Mouse (Mus musculus) embryonic facial prominence, embryonic 11.5 days (tissue): ENCODE measurements around the gene Olfr615. TPM values are rescaled to one million over a fixed set of nuclear protein-coding genes. Genes with fewer than 3 reads are reported as not detected.

Experiments used
- ATAC-seq: fragments of 200-750 bp; cut with Nextera tagmentation; replicated peaks from 2 replicates; pipeline ENCODE4 v1.8.0; 2017; ENCODE audit warnings: low read depth; ENCODE audit not compliant: insufficient number of reproducible peaks, low FRiP score, low TSS enrichment
- DNase-seq: peaks from one replicate; pipeline ENCODE4 v3.0.0-alpha.2; 2015; ENCODE audit warnings: low spot score
- H3K27ac ChIP-seq: fragments of 300-500 bp; sonication (generic); replicated peaks from 2 replicates; pipeline ENCODE4 v1.5.1; 2014; ENCODE audit warnings: mild to moderate bottlenecking, low read depth, low read length, control low read depth
- H3K27me3 ChIP-seq: fragments of 300-500 bp; sonication (generic); 2 replicates; pipeline ENCODE4 v1.6.1; 2014; ENCODE audit warnings: mild to moderate bottlenecking, low read length, moderate library complexity, mixed read lengths; ENCODE audit not compliant: control insufficient read depth, insufficient read depth
- H3K36me3 ChIP-seq: fragments of 300-500 bp; sonication (generic); replicated peaks from 2 replicates; pipeline ENCODE4 v1.6.1; 2014; ENCODE audit warnings: low read depth, mild to moderate bottlenecking, low read length, moderate library complexity, mixed read lengths; ENCODE audit not compliant: control insufficient read depth, insufficient read depth
- H3K4me1 ChIP-seq: fragments of 300-500 bp; sonication (generic); 2 replicates; pipeline ENCODE4 v1.6.1; 2014; ENCODE audit warnings: low read length, mixed read lengths; ENCODE audit not compliant: control insufficient read depth, insufficient read depth
- H3K4me2 ChIP-seq: fragments of 300-500 bp; sonication (generic); 2 replicates; pipeline ENCODE4 v1.6.1; 2014; ENCODE audit warnings: low read depth, mild to moderate bottlenecking, control low read depth, low read length, moderate library complexity
- H3K4me3 ChIP-seq: fragments of 300-500 bp; sonication (generic); 2 replicates; pipeline ENCODE4 v1.5.1; 2014; ENCODE audit warnings: low read depth, low read length, control low read depth
- H3K9ac ChIP-seq: fragments of 300-500 bp; sonication (generic); replicated peaks from 2 replicates; pipeline ENCODE4 v1.6.1; 2014; ENCODE audit warnings: mild to moderate bottlenecking, control low read depth, low read length
- H3K9me3 ChIP-seq: fragments of 300-500 bp; sonication (generic); replicated peaks from 2 replicates; pipeline ENCODE4 v1.6.1; 2016; ENCODE audit warnings: mild to moderate bottlenecking, low read length, inconsistent platforms, mixed read lengths; ENCODE audit not compliant: control insufficient read depth
- WGBS: fragments of 180-500 bp; shearing (Covaris S2); extraction: QIAGEN DNeasy Blood & Tissue Kit; methylation state at CpG from one replicate; pipeline ENCODE4 v1.1.7; 2014; 5-methylcytosine and 5-hydroxymethylcytosine counted together
- microRNA-seq: library from miRNA; unstranded; fragments of <30 nt; microRNA quantifications from one replicate; pipeline ENCODE4, GENCODE M21; 2016; ENCODE audit warnings: borderline number of aligned reads
- polyA plus RNA-seq: library from polyadenylated mRNA; unstranded; fragments of >200 nt; fragmentation: Nextera tagmentation; extraction: Ambion mirVana; gene quantifications from 2 replicates; pipeline ENCODE4 v1.2.1, GENCODE M21; 2014

Olfr615 gene
- polyA plus RNA-seq, 1 experiment from 2014 or later: not detected

DNA sequence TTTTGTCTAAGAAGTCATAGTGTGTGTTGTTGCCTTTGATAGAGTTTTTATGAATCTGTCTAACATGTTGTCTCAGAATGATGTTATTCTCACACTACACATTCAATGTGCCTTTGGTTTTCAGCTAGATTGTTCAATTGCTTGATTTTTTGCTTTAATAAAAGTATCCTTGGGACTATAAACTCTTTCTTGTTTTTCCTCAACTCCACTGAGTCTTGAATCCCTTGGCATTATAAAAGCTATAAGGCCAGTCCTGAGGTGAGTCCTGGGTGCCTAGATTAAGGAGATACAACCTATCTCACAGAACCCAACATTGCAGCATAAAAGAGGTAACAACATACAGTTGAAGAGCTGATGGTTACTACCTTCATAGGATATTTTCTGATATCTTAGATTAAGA is 44.4 kb downstream of the Olfr615 start, which contains the start of gene Olfr619:
Olfr619 (plus strand) TSS at position 301 of the 400 bp plus-strand sequence.
- Histone ChIP-seq H3K36me3 (no peaks in the 10 kb centered on the region), H3K4me1 (no peaks in the 10 kb centered on the region), H3K9ac (no peak within 1 kb of the TSS), H3K4me2 (no peak within 1 kb of the TSS), H3K9me3 (no peaks in the 10 kb centered on the region), H3K27me3 (no peaks in the 10 kb centered on the region), H3K4me3 (no peak within 1 kb of the TSS), H3K27ac (no peak within 1 kb of the TSS)
- DNase-seq (no peak), ATAC-seq (no peak)

DNA sequence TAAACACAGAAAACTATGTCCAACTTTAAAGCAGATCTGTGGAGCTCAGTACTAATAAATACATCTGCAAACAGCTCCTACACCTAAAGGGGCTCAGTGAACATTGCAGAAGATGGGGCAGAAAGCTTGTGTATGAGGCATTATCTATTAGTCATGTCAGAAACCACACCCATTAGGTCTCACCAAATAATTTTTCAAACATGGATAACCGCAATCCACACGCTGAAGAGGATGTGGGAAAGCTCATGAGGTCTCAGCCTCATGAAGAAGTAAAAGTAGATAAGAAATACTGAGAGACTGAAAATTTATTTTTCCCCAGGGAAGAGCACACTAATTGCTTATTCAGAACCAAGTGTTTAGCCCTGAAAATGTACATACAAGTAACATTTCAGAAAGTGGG is 51.5 kb downstream of the Olfr615 start:
- Histone ChIP-seq H3K9ac (no peak overlapping the region), H3K4me3 (no peak overlapping the region), H3K9me3 (no peaks in the 10 kb centered on the region), H3K27ac (no peak overlapping the region), H3K36me3 (no peaks in the 10 kb centered on the region), H3K4me2 (no peak overlapping the region), H3K4me1 (no peaks in the 10 kb centered on the region), H3K27me3 (no peaks in the 10 kb centered on the region)
- DNase-seq (no peak), ATAC-seq (no peak)
- WGBS: 88% methylated on average over 2 of the region's 2 CpGs

DNA sequence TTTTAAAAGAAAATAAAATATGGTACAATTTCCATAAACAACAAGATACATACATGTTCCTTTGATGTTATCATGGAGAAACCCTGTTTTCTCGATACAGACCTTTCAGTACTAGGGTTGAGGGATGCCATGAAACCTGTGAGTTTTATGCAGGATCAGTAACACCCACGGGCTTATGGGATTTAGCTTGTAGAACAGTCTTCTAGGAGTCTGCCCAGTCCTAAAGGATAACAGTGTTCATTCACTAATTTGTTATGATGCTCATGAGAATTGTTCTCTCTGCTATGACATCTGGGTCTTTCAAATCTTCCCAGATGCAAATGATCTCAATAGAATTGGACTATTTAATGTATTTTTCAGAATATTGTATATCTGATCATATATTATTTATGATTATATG is 56.6 kb downstream of the Olfr615 start, which contains the start of gene Olfr620:
Olfr620 (minus strand) TSS at position 101 of the 400 bp plus-strand sequence.
- no peaks in the 10 kb centered on the region for H3K9me3 ChIP-seq
- no peak within 1 kb of the TSS for H3K4me3 ChIP-seq
- H3K27me3 ChIP-seq: no peaks in the 10 kb centered on the region
- no peak within 1 kb of the TSS for H3K4me2 ChIP-seq
- no peak within 1 kb of the TSS for H3K9ac ChIP-seq
- 80% methylated on average over 2 of the region's 2 CpGs for WGBS
- DNase-seq: no peak
- no peak for ATAC-seq
- H3K4me1 ChIP-seq: no peaks in the 10 kb centered on the region
- no peaks in the 10 kb centered on the region for H3K36me3 ChIP-seq
- H3K27ac ChIP-seq: no peak within 1 kb of the TSS

Small RNAs within 50 kb of the gene (microRNA-seq; reads per million reads assigned to microRNA genes)
- gene Gm26506: not detected

Other genes starting within 250 kb of the Olfr615 start
- gene Olfr597, start 239.8 kb upstream of the Olfr615 start, polyA plus RNA-seq: not detected in 2 replicates
- gene Olfr598, start 232.5 kb upstream of the Olfr615 start, polyA plus RNA-seq: not detected in 2 replicates
- gene Olfr599, start 220.2 kb upstream of the Olfr615 start, polyA plus RNA-seq: not detected in 2 replicates
- not detected in 2 replicates for gene Olfr600, start 206.4 kb upstream of the Olfr615 start, polyA plus RNA-seq
- not detected in 2 replicates for gene Olfr601, start 193.4 kb upstream of the Olfr615 start, polyA plus RNA-seq
- gene Olfr603, start 169.9 kb upstream of the Olfr615 start, polyA plus RNA-seq: not detected in 2 replicates
- not detected in 2 replicates for gene Usp17lc, start 141.0 kb upstream of the Olfr615 start, polyA plus RNA-seq
- gene Olfr605, start 110.6 kb upstream of the Olfr615 start, polyA plus RNA-seq: not detected in 2 replicates
- gene Olfr606, start 107.0 kb upstream of the Olfr615 start, polyA plus RNA-seq: not detected in 2 replicates
- gene Olfr607, start 91.9 kb upstream of the Olfr615 start, polyA plus RNA-seq: not detected in 2 replicates
- gene Olfr608, start 86.2 kb upstream of the Olfr615 start, polyA plus RNA-seq: not detected in 2 replicates
- not detected in 2 replicates for gene Olfr609, start 58.0 kb upstream of the Olfr615 start, polyA plus RNA-seq
- gene Olfr610, start 44.0 kb upstream of the Olfr615 start, polyA plus RNA-seq: not detected in 2 replicates
- not detected in 2 replicates for gene Olfr611, start 35.2 kb upstream of the Olfr615 start, polyA plus RNA-seq
- not detected in 2 replicates for gene Olfr612, start 13.4 kb upstream of the Olfr615 start, polyA plus RNA-seq
- not detected in 2 replicates for gene Olfr613, start 8.0 kb upstream of the Olfr615 start, polyA plus RNA-seq
- gene Olfr616, start 13.1 kb downstream of the Olfr615 start, polyA plus RNA-seq: not detected in 2 replicates
- not detected in 2 replicates for gene Olfr617, start 17.0 kb downstream of the Olfr615 start, polyA plus RNA-seq
- not detected in 2 replicates for gene Olfr618, start 34.0 kb downstream of the Olfr615 start, polyA plus RNA-seq
- gene Olfr619, start 44.5 kb downstream of the Olfr615 start, polyA plus RNA-seq: not detected in 2 replicates
- gene Olfr620, start 56.5 kb downstream of the Olfr615 start, polyA plus RNA-seq: not detected in 2 replicates
- not detected in 2 replicates for gene Olfr622, start 86.6 kb downstream of the Olfr615 start, polyA plus RNA-seq
- not detected in 2 replicates for gene Olfr623, start 107.6 kb downstream of the Olfr615 start, polyA plus RNA-seq
- 0.03 and 0.08 TPM in 2 replicates for gene Olfr624, start 115.1 kb downstream of the Olfr615 start, polyA plus RNA-seq
- not detected in 2 replicates for gene Olfr625-ps1, start 126.6 kb downstream of the Olfr615 start, polyA plus RNA-seq
- not detected in 2 replicates for gene Olfr243, start 158.6 kb downstream of the Olfr615 start, polyA plus RNA-seq
- gene Olfr628, start 174.3 kb downstream of the Olfr615 start, polyA plus RNA-seq: not detected in 2 replicates
- not detected in 2 replicates for gene Olfr629, start 188.9 kb downstream of the Olfr615 start, polyA plus RNA-seq
- not detected in 2 replicates for gene Olfr630, start 201.3 kb downstream of the Olfr615 start, polyA plus RNA-seq
- not detected in 2 replicates for gene Olfr69, start 215.5 kb downstream of the Olfr615 start, polyA plus RNA-seq
- not detected in 2 replicates for gene Olfr68, start 223.6 kb downstream of the Olfr615 start, polyA plus RNA-seq
- gene Olfr67, start 235.7 kb downstream of the Olfr615 start, polyA plus RNA-seq: not detected in 2 replicates